Mouse (Mus musculus): ENCODE data around the gene Olfr1441. TPM values are rescaled to one million over a fixed set of nuclear protein-coding genes. Genes with fewer than 3 reads are reported as not detected.

The Olfr1441 gene
- total and polyA plus RNA-seq, 3 experiments: not detected

DNA sequence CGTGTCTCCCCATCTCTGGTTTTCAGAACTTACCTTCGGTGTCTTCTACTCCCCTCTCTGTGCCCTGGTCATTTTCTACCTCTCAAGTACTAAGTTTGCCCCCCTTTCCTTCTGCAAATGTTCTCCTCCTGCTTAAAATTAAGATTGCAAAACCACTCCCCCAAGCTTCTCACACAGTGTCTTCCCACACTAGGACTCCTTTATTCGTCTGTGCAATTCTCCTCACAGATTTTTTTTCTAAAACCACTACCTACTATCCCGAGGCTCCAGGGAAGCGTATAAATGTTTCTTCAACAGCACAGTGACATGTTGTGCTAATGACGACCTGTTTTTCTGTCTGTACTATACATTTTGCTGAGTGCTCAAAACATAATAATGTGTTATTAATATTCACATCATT lies 3.3 kb downstream of the Olfr1441 start:
- Histone ChIP-seq H3K9ac (ENCODE audit: low read depth, low read length) (no peak overlapping the region), H3K79me2 (replicated peaks; ENCODE audit: control insufficient read depth, insufficient read depth, low read length) (no peaks in the 10 kb centered on the region), H3K27me3 (ENCODE audit: control insufficient read depth, insufficient read depth, low read length) (no peaks in the 10 kb centered on the region), H3K4me3 (no peak overlapping the region), H3K36me3 (ENCODE audit: control insufficient read depth, insufficient read depth, low read length) (no peaks in the 10 kb centered on the region), H3K4me1 (ENCODE audit: control insufficient read depth, insufficient read depth, low read length) (no peaks in the 10 kb centered on the region), H3K27ac (no peak overlapping the region)
- DNase-seq: no peak
- TF ChIP-seq CTCF (IDR thresholded peaks at IDR 0.05) (no peak), POLR2A (IDR thresholded peaks at IDR 0.05; ENCODE audit: insufficient read depth, low read depth, low read length) (no peak), EP300 (IDR thresholded peaks at IDR 0.05; ENCODE audit: insufficient read depth, low read depth, low read length) (no peak)
- 70% methylated on average over 6 of the region's 6 CpGs for WGBS
- intact Hi-C loops (cut with DNase I): no loop called here

DNA sequence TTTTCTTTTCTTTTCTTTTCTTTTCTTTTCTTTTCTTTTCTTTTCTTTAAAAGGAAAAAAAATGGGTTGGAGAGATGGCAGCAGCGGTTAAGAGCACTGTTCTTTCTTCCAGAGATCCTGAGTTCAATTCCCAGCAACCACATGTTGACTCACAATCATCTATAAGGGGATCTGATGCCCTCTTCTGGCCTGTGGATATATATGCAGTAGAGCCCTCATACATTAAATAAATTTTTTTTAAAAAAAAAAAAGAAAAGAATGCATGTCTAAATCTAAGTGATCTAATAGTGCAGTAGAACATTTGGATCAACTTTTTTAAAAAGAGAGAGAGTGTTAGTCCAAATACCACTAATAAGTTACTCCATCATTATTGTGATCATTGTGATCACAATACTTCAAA lies 4.4 kb downstream of the Olfr1441 start:
- Histone ChIP-seq H3K9ac (ENCODE audit: low read depth, low read length) (no peak overlapping the region), H3K36me3 (ENCODE audit: control insufficient read depth, insufficient read depth, low read length) (no peaks in the 10 kb centered on the region), H3K27me3 (ENCODE audit: control insufficient read depth, insufficient read depth, low read length) (no peaks in the 10 kb centered on the region), H3K4me1 (ENCODE audit: control insufficient read depth, insufficient read depth, low read length) (no peaks in the 10 kb centered on the region), H3K4me3 (no peak overlapping the region), H3K79me2 (replicated peaks; ENCODE audit: control insufficient read depth, insufficient read depth, low read length) (no peaks in the 10 kb centered on the region), H3K27ac (no peak overlapping the region)
- no peak for TF ChIP-seq EP300 (IDR thresholded peaks at IDR 0.05; ENCODE audit: insufficient read depth, low read depth, low read length)
- TF ChIP-seq POLR2A (IDR thresholded peaks at IDR 0.05; ENCODE audit: insufficient read depth, low read depth, low read length): no peak
- TF ChIP-seq CTCF (IDR thresholded peaks at IDR 0.05): no peak
- 73% methylated on average over 1 of the region's 1 CpGs for WGBS
- intact Hi-C loops (cut with DNase I): no loop called here
- no peak for DNase-seq

DNA sequence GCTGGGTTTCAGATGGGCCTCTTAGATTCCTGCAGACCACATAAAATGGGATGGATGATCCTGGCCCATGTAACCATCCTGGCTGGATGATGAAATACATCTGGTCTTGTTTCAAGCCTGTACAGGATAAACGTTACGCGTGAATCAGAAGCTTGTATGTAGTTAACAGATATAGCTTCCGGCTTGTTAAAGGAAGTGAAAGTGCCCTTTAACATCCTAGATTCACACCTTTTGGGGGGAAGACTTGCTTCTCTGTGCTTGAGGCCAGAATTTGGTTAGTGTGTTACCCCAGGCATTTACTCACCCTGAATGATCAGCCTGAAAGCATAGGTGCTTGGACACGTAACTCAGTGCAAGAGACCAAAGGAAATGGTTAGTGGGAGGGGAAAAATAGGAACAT lies 9.9 kb downstream of the Olfr1441 start:
- Histone ChIP-seq H3K4me3 (no peak overlapping the region), H3K27me3 (ENCODE audit: control insufficient read depth, insufficient read depth, low read length) (no peaks in the 10 kb centered on the region), H3K27ac (no peak overlapping the region), H3K79me2 (replicated peaks; ENCODE audit: control insufficient read depth, insufficient read depth, low read length) (no peaks in the 10 kb centered on the region), H3K4me1 (ENCODE audit: control insufficient read depth, insufficient read depth, low read length) (no peaks in the 10 kb centered on the region), H3K36me3 (ENCODE audit: control insufficient read depth, insufficient read depth, low read length) (no peaks in the 10 kb centered on the region), H3K9ac (ENCODE audit: low read depth, low read length) (no peak overlapping the region)
- no peak for TF ChIP-seq POLR2A (IDR thresholded peaks at IDR 0.05; ENCODE audit: insufficient read depth, low read depth, low read length)
- TF ChIP-seq CTCF (IDR thresholded peaks at IDR 0.05): no peak
- no peak for TF ChIP-seq EP300 (IDR thresholded peaks at IDR 0.05; ENCODE audit: insufficient read depth, low read depth, low read length)
- intact Hi-C loops (cut with DNase I): no loop called here
- no peak for DNase-seq
- WGBS: 75% methylated on average over 5 of the region's 5 CpGs

DNA sequence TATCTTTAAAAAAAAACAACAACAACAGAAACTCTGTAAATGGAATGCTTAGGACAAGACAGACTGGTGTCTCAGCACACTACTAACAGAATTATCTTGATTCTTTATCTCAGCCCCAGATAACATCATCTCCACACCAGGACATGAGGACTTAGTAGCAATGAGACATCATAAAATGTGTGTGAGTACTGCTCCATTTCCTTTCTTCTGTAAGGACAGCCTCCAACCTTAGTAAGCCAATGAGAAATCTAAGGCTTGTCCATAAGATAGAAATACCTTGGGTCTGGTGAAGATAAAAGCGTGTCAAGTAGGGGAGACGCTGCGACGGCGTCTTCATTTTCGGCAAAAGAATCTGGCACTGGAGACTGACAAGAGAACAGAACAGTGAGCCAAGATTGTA lies 10.4 kb downstream of the Olfr1441 start, which contains the start of gene Pfpl:
Gene Pfpl (plus strand): TSS at position 301 of the 400 bp plus-strand sequence.
- no peak within 1 kb of the TSS for H3K27ac ChIP-seq
- DNase-seq: no peak
- H3K27me3 ChIP-seq (ENCODE audit: control insufficient read depth, insufficient read depth, low read length): no peaks in the 10 kb centered on the region
- no peaks in the 10 kb centered on the region for H3K79me2 ChIP-seq (replicated peaks; ENCODE audit: control insufficient read depth, insufficient read depth, low read length)
- TF ChIP-seq POLR2A (IDR thresholded peaks at IDR 0.05; ENCODE audit: insufficient read depth, low read depth, low read length) (no peak), CTCF (IDR thresholded peaks at IDR 0.05) (no peak), EP300 (IDR thresholded peaks at IDR 0.05; ENCODE audit: insufficient read depth, low read depth, low read length) (no peak)
- no peaks in the 10 kb centered on the region for H3K36me3 ChIP-seq (ENCODE audit: control insufficient read depth, insufficient read depth, low read length)
- H3K4me1 ChIP-seq (ENCODE audit: control insufficient read depth, insufficient read depth, low read length): no peaks in the 10 kb centered on the region
- 85% methylated on average over 6 of the region's 6 CpGs for WGBS
- intact Hi-C loops (cut with DNase I): no loop called here
- H3K9ac ChIP-seq (ENCODE audit: low read depth, low read length): no peak within 1 kb of the TSS
- no peak within 1 kb of the TSS for H3K4me3 ChIP-seq

DNA sequence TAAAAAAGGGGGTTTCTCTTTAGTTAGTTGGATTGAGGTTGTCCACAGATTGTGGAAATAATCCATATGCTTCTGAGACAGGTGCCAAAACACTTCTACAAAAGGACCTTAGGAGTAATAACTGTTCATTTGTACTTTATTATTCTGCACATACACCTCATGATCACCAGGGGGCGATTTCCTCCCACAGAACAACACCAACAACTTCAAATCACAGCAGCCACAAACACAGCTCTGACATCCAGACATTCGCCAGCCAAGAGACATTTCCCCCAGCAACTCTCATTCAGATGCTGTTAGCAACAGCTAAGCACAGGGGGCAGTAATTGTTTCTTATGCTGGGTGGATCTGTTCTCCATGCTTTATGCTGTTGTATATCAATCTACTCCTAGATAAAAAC lies 15.8 kb downstream of the Olfr1441 start:
- TF ChIP-seq CTCF (IDR thresholded peaks at IDR 0.05) (peak; percentile 72), EP300 (IDR thresholded peaks at IDR 0.05; ENCODE audit: insufficient read depth, low read depth, low read length) (no peak)
- Histone ChIP-seq H3K27me3 (ENCODE audit: control insufficient read depth, insufficient read depth, low read length) (no peaks in the 10 kb centered on the region), H3K79me2 (replicated peaks; ENCODE audit: control insufficient read depth, insufficient read depth, low read length) (no peaks in the 10 kb centered on the region), H3K36me3 (ENCODE audit: control insufficient read depth, insufficient read depth, low read length) (no peaks in the 10 kb centered on the region), H3K9ac (ENCODE audit: low read depth, low read length) (no peak overlapping the region), H3K4me3 (no peak overlapping the region), H3K27ac (no peak overlapping the region), H3K4me1 (ENCODE audit: control insufficient read depth, insufficient read depth, low read length) (no peaks in the 10 kb centered on the region; the same call in 1 of the 2 replicates)
- 12% methylated on average over 2 of the region's 2 CpGs for WGBS
- intact Hi-C loops (cut with DNase I): loop anchor here (5.0 to 10.0 kb wide), 3 partner anchors 34 to 162 kb away; partner anchors contain the start of genes Dtx4 and Gm4952
- DNase-seq: peak in 1 of 2 experiments; percentile 50

DNA sequence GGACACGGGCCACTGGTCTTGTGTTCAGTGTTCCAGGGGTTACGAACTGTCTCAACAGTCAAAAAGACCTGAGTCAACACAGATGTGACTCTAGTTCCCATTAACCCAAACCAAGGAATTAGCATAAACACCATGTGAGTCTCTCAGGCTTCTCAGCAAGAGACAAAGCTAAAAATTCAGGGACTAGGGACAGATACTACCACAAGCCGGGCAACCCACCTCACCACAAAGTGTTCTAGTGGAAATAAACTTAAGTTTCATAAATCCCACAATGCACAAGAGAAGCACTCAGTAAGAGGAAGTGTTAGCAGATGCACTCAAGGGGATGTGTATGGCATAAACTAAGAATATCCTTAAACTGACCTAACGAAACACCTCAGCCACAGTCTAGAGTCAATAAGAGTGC lies 17.8 kb downstream of the Olfr1441 start:
- Histone ChIP-seq H3K36me3 (ENCODE audit: control insufficient read depth, insufficient read depth, low read length) (no peaks in the 10 kb centered on the region), H3K79me2 (replicated peaks; ENCODE audit: control insufficient read depth, insufficient read depth, low read length) (no peaks in the 10 kb centered on the region), H3K27me3 (ENCODE audit: control insufficient read depth, insufficient read depth, low read length) (no peaks in the 10 kb centered on the region), H3K4me1 (ENCODE audit: control insufficient read depth, insufficient read depth, low read length) (no peaks in the 10 kb centered on the region; the same call in 1 of the 2 replicates), H3K4me3 (no peak overlapping the region), H3K27ac (no peak overlapping the region; the same call in 1 of the 2 replicates), H3K9ac (ENCODE audit: low read depth, low read length) (no peak overlapping the region)
- intact Hi-C loops (cut with DNase I): loop anchor here (10.0 kb wide), 1 partner anchor 160 kb away; the partner anchor contains the start of gene Gm4952
- TF ChIP-seq CTCF (IDR thresholded peaks at IDR 0.05) (no peak), POLR2A (IDR thresholded peaks at IDR 0.05; ENCODE audit: insufficient read depth, low read depth, low read length) (no peak), EP300 (IDR thresholded peaks at IDR 0.05; ENCODE audit: insufficient read depth, low read depth, low read length) (no peak)
- 72% methylated on average over 4 of the region's 4 CpGs for WGBS
- peak in 1 of 2 experiments; percentile 12 for DNase-seq

Data from heart, adult 2 months (tissue).